Mouse (Mus musculus): Measurements from ENCODE around the gene Efna4.

Efna4 gene

GRCm38 (mm10) chr3:89337721-89338578 lies at the start of gene Efna4:
Efna4 (minus strand) TSS chr3:89338028.
- DNase-seq = no peak

- no peak for DNase-seq
Observed at GRCm38 (mm10) chr3:89386438-89387420, 48.9 kb upstream of the Efna4 start.

- DNase-seq = no peak
Observed at GRCm38 (mm10) chr3:89385451-89385850, 47.6 kb upstream of the Efna4 start.

GRCm38 (mm10) chr3:89384331-89385076 lies 46.7 kb upstream of the Efna4 start:
- no peak for DNase-seq

DNA sequence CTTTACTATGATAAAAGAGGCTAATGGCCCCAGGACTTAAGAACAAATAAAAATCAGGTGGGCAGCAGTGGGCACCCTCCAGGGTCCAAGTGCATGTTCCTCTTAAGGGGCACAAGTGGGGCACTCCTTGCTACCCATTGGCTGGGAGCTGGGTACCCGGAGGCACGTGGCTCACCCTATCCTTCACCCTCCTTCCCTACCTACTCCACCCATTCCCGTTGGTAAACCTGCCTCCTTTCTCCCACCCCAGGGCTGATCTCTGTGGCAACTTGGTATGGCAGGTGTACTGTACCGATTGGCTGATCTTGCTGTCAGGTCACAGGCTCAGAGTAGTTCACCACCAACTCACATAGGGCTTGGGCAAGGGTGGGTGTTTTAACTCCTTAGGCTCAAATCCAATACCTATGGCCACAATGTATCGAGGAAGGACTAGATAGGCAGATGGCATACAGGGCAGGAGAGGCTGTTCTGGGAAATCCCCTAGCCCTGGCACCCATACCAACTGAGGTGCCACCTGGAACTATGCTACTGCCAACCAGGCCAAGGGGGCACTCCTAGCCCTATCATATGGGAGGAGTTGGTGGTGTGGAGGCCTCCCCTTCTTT lies 45.9 kb upstream of the Efna4 start:
- no peak for DNase-seq

- DNase-seq = no peak
Observed at GRCm38 (mm10) chr3:89382950-89383349, 45.1 kb upstream of the Efna4 start.

GRCm38 (mm10) chr3:89382033-89382882 lies 44.4 kb upstream of the Efna4 start:
- no peak for DNase-seq

DNA sequence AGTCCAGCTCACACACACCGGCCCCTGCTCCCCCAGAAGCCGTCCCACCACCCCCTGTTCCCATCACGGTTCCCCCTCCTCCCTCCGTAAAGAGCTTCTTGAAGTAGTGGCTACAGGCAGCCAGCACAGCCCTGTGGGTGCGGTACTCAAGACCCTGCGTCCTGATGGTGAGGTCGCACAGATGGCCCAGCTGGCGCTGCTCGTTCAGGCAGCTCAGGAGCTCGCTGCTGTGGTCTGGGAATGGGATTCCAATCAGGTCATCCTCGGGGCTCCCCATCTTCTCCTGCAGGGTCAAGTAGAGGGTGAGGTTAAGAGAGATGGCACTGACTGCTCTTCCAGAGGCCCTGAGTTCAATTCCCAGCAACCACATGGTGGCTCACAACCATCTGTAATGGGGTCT lies 43.4 kb upstream of the Efna4 start:
- DNase-seq = no peak

GRCm38 (mm10) chr3:89380711-89381110 lies 42.9 kb upstream of the Efna4 start:
- no peak for DNase-seq

DNA sequence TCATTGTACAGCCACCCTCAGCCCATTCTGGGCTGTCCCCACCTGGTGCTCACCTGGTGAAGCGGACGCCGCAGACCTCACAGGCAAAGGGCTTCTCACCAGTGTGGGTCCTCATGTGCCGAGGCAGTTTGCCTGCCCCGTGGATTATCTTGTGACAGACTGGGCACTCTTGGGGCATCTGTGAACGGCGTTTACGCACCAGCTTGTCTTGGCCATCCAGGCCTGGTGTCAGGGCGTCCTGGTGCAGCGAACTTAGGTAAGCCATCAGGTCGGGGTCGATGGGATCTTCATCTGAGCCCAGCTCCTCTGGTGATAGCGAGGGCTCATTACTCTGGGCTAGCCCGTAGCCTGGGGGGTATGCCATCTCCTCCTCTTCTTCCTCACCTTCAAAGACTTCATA lies 42.5 kb upstream of the Efna4 start:
- DNase-seq = no peak

DNA sequence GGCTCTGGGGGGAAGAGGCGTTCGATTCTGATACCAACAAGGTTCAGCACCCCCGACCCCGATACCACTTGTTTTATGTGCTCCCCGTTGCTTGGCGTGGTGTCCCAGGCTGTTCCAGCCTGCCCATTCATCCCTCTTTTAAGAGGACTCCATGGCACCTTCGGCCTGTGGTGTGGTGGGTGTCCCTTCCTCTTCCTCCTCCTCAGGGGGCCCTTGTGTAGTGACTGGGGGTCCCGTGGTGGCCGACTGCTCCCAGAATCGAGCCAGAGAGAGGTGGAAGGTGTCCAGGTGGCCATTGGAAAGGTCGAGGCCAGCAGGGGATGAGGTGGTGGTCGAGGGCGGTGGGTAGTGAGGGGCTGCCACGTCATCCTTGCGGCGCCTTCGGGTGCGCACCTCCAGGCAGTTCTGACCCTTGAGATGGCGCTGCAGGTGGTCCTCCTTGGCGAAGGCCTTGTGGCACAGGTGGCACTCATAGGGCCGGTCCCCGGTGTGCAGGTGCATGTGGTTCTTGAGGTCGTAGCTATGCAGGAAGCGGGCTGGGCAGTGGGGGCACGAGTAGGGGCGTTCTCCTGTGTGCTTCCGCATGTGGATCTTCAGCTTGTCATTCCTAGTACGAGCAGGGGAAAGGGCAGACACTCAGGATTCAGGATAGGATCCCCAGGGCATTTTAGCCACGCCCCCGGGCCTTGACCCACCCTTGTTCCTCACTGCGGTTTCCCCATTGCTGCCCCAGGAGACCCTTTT lies 41.7 kb upstream of the Efna4 start:
- no peak for DNase-seq

- DNase-seq = peak; percentile 57
Observed at GRCm38 (mm10) chr3:89378394-89379067, 40.7 kb upstream of the Efna4 start.

DNA sequence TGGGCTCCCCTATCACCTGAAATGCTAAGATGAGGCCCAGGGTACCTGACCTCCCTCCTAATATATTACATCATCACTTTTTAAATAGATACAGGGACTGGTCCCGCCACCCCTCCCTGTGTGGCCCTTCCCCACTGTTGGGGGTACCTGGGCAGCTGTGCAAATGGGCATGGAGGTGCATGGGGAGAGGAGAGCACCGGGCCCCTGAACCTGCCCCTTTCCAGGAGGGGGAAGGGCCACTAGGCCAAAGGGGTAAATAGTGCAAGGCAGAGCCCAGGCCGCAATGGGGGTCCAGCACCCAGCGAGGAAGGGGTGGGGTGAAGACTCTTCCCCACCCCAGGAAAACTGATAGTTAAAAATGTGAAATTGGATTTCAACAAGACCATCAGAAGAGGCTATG lies 40.0 kb upstream of the Efna4 start:
- DNase-seq = no peak

- no peak for DNase-seq
Observed at GRCm38 (mm10) chr3:89373581-89374231, 35.9 kb upstream of the Efna4 start.

GRCm38 (mm10) chr3:89367338-89367737 lies 29.5 kb upstream of the Efna4 start:
- no peak for DNase-seq

DNA sequence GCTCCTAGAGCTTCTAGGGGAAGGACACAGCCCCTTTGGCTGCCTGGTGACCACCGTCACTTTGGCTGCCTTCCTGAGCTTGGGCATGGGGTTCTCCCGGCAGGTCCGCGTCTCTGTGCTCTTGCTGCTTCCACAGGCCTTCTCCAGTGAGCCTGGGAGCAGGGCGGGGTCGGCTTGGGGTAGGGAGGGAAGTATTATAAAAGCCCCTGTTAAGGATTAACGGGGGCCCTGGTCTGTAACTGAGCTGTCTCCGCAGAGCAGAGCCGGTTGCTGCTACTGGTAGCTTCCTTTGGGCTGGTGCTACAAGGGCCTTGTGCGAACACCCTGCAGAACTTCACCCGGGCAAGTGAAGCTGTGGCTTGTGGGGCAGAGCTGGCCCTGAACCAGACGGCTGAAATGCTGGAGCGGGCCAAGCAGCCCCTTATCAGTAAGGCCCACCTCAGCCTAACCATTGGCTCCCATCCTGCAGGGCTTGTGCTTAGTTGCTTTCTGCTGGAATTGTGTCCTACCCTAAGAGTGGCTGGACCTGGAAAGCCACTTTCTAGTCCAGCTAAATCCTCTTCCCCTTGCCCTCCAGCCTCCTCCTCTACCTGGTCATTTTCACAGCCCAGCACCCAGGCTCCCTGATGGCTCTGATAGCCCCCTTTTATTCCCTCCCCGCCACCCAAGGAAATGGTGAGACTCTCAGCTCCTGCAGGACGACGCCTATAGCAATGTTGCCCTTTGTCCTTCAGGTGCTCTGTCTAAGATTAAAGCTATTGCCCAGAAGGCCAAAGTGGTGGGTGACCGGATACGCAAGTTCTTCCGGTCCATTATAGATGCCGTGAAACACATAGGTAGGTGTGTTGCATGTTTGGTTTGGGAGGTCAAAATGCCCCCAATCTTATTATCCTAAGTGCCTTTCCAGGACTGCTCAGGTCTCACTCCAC lies 27.9 kb upstream of the Efna4 start:
- no peak for DNase-seq

- no peak for DNase-seq
Observed at GRCm38 (mm10) chr3:89365153-89365485, 27.3 kb upstream of the Efna4 start, which contains the start of gene Dcst1. Dcst1 (minus strand) TSS chr3:89365253.

GRCm38 (mm10) chr3:89364631-89365030 lies 26.8 kb upstream of the Efna4 start:
- no peak for DNase-seq
